Mouse (Mus musculus) embryonic facial prominence, embryonic 10.5 days (tissue): Measurements from ENCODE around the gene Cyp2w1. TPM values are rescaled to one million over a fixed set of nuclear protein-coding genes. Genes with fewer than 3 reads are reported as not detected.

Experiments used
- DNase-seq: peaks from one replicate; pipeline ENCODE4 v3.0.0-alpha.2; 2017; ENCODE audit warnings: low spot score
- H3K27ac ChIP-seq: fragments of 300-500 bp; sonication (generic); replicated peaks from 2 replicates; pipeline ENCODE4 v1.5.1; 2016; ENCODE audit warnings: mild to moderate bottlenecking
- H3K27me3 ChIP-seq: fragments of 300-500 bp; sonication (generic); replicated peaks from 2 replicates; pipeline ENCODE4 v1.6.1; 2016; ENCODE audit warnings: low read depth, mild to moderate bottlenecking; ENCODE audit not compliant: poor library complexity, severe bottlenecking
- H3K36me3 ChIP-seq: fragments of 300-500 bp; sonication (generic); replicated peaks from 2 replicates; pipeline ENCODE4 v1.6.1; 2016; ENCODE audit warnings: mild to moderate bottlenecking, moderate library complexity
- H3K4me1 ChIP-seq: fragments of 300-500 bp; sonication (generic); 2 replicates; pipeline ENCODE4 v1.6.1; 2016
- H3K4me3 ChIP-seq: fragments of 300-500 bp; sonication (generic); 2 replicates; pipeline ENCODE4 v1.5.1; 2016; ENCODE audit warnings: mild to moderate bottlenecking, moderate library complexity
- H3K9me3 ChIP-seq: fragments of 300-500 bp; sonication (generic); 2 replicates; pipeline ENCODE4 v1.6.1; 2016; ENCODE audit warnings: mild to moderate bottlenecking
- WGBS: fragments of 180-500 bp; shearing (Covaris S2); methylation state at CpG from one replicate; pipeline ENCODE4 v1.1.7; 2016; 5-methylcytosine and 5-hydroxymethylcytosine counted together
- polyA plus RNA-seq: library from polyadenylated mRNA; unstranded; fragments of >200 nt; fragmentation: Nextera tagmentation; extraction: Ambion mirVana; gene quantifications from 2 replicates; pipeline ENCODE4 v1.2.1, GENCODE M21; 2016

Cyp2w1 gene
- polyA plus RNA-seq, 1 experiment from 2014 or later, result not detected

DNA sequence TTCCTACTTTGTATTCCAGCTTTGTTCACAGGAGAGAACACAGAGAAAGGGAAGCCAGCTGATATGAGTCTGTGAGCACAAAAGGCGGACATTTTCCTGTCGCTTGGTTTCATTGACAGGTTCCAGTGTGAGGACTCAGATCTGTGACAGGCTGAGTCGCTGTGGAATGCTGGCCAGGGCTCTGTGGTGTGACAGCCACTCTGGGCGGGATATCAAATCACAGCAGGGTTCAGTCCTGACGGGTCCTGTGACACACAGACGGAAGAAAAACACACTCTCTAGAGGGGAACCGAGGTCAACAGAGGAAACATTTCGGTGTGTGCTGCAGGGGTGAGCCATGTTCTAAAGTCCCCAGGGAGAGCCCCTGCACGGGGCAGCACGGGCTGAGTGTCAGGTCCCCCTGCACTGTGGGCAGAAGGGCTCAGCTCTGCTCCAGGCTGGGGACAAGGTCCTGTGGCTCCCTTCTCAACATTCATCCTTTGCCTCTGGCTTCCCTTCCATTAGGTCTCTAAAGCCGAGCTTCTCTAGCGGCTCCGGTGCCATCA, 14.5 kb upstream of the Cyp2w1 start:
- peaks cover 84% of the 10 kb centered on the region for H3K36me3 ChIP-seq
- DNase-seq, result no peak
- WGBS, result 82% methylated on average over 13 of the region's 13 CpGs
- H3K9me3 ChIP-seq, result no peaks in the 10 kb centered on the region
- no peaks in the 10 kb centered on the region for H3K27me3 ChIP-seq
- no peaks in the 10 kb centered on the region for H3K4me1 ChIP-seq
- no peak overlapping the region for H3K4me3 ChIP-seq
- H3K27ac ChIP-seq, result no peak overlapping the region

DNA sequence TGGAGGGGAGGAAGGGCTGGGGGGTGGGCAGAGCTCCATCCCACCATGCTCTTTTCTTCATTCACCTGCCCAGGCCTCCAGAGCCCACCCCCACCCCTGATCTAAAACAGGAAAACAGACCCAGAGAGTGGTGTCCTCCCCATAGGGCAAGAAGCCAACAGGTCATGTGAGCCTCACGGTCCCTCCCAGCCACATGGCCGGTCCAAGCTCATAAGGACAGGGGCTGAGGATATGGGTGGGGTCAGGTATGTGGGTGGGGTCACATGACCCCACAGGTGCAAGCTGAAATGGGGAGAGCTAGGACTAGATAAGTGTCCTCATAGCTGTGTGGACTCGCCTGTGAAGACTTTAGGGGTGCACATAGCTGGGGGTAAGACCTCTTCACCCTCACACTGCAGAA, 14.0 kb upstream of the Cyp2w1 start:
- WGBS, result 93% methylated on average over 3 of the region's 3 CpGs
- H3K36me3 ChIP-seq, result peaks cover 85% of the 10 kb centered on the region

DNA sequence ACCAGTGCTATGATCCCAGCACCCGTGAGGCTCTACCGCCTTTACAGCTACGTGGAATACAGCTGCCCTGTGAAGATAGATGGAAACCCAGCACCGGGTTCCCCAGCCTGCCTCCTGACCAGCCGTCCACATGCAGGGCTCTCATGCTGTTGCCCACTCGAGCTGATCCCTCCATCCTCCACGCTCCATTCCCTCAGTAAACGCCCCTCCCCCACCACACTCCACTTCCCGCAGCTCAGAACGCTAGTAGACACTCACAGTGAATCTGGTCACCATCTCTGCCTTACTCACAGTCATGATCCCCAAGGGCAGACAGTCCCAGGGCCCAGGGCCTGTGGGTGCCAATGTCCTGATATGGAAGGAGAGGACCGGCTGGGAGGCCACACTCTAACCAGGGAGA, 13.5 kb upstream of the Cyp2w1 start:
- H3K9me3 ChIP-seq, result no peaks in the 10 kb centered on the region
- 88% methylated on average over 11 of the region's 11 CpGs for WGBS
- no peaks in the 10 kb centered on the region for H3K27me3 ChIP-seq
- peaks cover 7% of the 10 kb centered on the region for H3K4me1 ChIP-seq
- no peak overlapping the region for H3K4me3 ChIP-seq
- H3K36me3 ChIP-seq, result peaks cover 85% of the 10 kb centered on the region
- no peak for DNase-seq
- no peak overlapping the region for H3K27ac ChIP-seq

More for the DNA sequence above, 14.0 kb upstream of the Cyp2w1 start:
- no peak for DNase-seq
- no peak overlapping the region for H3K4me3 ChIP-seq
- no peak overlapping the region for H3K27ac ChIP-seq
- peaks cover 3% of the 10 kb centered on the region for H3K4me1 ChIP-seq
- H3K27me3 ChIP-seq, result no peaks in the 10 kb centered on the region
- H3K9me3 ChIP-seq, result no peaks in the 10 kb centered on the region

DNA sequence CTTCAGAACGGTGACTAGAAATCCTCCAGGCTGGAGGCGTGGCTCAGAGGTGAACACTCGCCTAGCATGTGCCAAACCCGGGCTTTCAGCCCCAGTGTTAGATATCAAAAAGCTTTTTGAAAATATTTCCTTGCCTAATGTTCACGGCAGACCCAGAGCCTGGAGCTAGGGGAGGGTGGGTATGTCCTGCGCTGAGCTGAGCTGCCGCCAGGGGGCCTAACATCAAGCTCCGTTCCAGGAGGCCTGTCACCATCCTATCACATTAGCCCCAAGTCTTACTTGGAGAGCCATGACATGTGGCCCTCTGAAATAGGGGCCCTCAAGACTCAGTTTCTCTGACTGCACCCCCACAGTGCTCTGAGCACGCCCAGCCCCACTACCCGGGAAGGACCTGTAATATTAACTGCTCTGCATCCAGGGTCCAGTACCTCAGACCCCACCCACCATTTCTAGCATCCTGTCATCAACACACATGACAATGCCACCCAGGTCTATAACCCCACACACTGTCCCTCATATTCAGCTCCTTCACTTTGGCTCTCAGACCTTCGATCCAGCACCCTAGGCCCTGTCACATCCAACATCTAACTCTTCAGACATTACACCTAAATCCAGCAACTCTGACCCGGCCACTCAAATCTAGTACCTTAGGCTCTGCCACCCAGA, 8.3 kb upstream of the Cyp2w1 start:
- H3K4me1 ChIP-seq, result peaks cover 27% of the 10 kb centered on the region
- H3K27ac ChIP-seq, result peak overlapping the region; percentile 93
- H3K27me3 ChIP-seq, result peaks cover 9% of the 10 kb centered on the region
- H3K36me3 ChIP-seq, result peaks cover 37% of the 10 kb centered on the region
- H3K9me3 ChIP-seq, result no peaks in the 10 kb centered on the region
- H3K4me3 ChIP-seq, result peak overlapping the region; percentile 87
- WGBS, result 6% methylated on average over 12 of the region's 12 CpGs
- DNase-seq, result peak; percentile 88

DNA sequence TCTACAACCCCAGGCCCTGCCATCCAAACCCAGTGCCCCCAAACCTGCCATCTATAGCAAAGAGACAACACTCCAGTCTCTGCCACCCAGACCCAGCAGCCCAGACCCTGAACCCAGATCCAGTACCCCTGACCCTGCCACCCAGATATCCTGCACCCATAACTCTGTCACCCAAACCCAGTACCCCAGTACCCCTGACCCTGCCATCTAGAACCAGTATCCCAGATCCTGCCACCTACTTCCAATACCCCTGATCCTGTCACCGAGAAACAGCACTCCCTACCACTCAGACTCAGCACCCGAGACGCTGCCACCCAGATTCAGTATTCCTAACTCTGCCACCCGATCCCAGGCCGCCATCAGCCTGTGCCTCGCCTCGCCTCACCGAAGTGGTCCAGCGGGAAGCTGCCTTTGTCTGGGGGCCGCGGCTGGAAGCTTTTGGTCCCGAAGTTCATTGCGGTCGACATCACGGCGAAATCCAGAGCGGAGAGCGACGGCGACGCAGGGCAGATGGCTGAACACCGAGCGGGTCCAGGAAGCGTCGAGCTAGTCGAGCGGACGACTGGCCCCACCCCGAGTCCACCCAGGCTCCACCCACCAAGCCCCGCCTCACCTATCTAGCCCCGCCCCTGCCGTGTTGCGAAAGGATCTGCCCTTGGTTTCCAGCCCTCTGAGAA, 7.6 kb upstream of the Cyp2w1 start:
- WGBS, result under 1% methylated on average over 33 of the region's 33 CpGs
- Histone ChIP-seq H3K9me3 (no peaks in the 10 kb centered on the region), H3K4me1 (peaks cover 30% of the 10 kb centered on the region), H3K27me3 (peaks cover 9% of the 10 kb centered on the region), H3K27ac (peak overlapping the region; percentile 93), H3K36me3 (peaks cover 30% of the 10 kb centered on the region), H3K4me3 (peak overlapping the region; percentile 87)
- DNase-seq, result peak; percentile 96

DNA sequence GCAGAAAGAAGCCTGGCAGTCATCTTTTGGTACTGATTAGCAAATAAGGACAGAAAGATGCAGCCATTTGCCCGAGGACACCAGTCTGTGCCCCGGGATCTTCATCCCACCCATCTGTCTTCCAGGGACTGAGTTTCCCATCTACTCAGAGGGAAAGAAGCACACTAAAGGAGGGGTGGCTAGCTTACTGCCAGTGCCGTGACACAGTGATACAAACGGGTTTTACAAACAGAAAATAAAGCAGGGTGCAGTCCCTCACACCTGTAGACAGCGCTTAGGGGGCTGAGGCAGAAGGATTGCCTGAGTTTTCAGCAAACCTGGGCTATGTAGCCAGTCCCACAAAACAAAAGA, 7.1 kb upstream of the Cyp2w1 start:
- Histone ChIP-seq H3K27ac (peak overlapping the region; percentile 93), H3K36me3 (peaks cover 25% of the 10 kb centered on the region)
- WGBS, result 13% methylated on average over 5 of the region's 5 CpGs

DNA sequence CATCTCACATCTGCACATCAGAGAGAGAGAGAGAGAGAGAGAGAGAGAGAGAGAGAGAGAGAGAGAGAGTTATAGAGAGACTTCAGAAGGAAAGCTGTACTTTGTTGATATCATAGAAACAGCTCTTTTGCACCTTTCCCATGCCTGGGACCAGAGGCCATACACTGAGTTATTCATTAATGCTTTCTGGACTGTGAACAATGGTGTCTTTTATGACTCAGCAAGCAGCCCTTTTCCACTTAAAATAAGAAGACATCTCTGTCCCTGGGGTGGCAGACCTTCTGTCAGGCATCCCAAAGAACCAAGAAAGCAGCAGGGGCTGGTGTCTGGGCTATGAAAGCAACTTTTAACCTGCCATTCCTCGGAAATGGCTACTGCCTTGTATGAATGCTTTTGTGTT, 5.2 kb upstream of the Cyp2w1 start:
- H3K27ac ChIP-seq, result no peak overlapping the region
- H3K4me3 ChIP-seq, result no peak overlapping the region
- H3K9me3 ChIP-seq, result no peaks in the 10 kb centered on the region
- peaks cover 22% of the 10 kb centered on the region for H3K27me3 ChIP-seq
- peaks cover 49% of the 10 kb centered on the region for H3K4me1 ChIP-seq
- H3K36me3 ChIP-seq, result peaks cover 8% of the 10 kb centered on the region
- WGBS, result 55% methylated on average over 1 of the region's 1 CpGs
- no peak for DNase-seq

More for the DNA sequence above, 7.1 kb upstream of the Cyp2w1 start:
- H3K4me1 ChIP-seq, result peaks cover 33% of the 10 kb centered on the region
- no peaks in the 10 kb centered on the region for H3K9me3 ChIP-seq
- no peak for DNase-seq
- peaks cover 9% of the 10 kb centered on the region for H3K27me3 ChIP-seq
- peak overlapping the region; percentile 87 for H3K4me3 ChIP-seq

DNA sequence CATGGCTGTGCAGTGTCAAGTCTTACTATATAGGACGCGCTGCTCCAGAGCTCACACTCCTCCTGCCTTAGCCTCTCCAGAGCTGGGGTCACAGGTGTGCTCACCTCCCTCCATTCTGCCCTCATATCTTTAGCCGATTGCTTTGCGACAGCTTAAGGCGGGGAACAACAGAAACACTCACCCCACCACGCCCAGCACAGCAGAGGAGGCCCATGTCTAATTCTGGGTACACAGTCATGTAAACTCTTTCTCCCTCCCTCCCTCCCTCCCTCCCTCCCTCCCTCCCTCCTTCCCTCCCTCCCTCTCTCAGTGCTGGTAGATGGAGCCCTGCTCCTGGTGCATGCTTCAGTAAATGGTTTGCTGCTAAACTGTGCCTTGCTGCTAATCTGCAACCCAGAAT, 2.7 kb upstream of the Cyp2w1 start:
- Histone ChIP-seq H3K9me3 (no peaks in the 10 kb centered on the region), H3K4me3 (no peak overlapping the region), H3K4me1 (peaks cover 39% of the 10 kb centered on the region), H3K36me3 (no peaks in the 10 kb centered on the region), H3K27me3 (peaks cover 26% of the 10 kb centered on the region), H3K27ac (no peak overlapping the region)
- 79% methylated on average over 6 of the region's 6 CpGs for WGBS
- no peak for DNase-seq

DNA sequence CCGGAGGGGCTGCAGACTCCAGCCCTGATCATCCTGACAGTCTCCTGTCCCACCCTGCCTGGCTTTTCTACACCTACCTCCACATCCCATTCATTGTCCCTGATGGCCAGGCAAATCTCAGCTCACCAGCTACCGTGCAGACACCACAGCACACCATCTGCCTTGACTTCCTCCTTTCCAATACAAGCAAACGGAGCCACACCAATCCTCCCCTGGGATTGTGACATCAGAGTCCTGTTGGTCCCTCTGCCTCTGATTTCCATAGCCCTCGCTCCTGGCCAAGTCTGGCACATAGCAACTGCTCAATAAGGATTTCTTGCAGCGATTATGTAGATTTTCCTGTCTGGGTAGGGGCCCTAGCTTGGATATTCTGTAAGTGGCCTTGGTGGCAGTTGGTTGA, 1.3 kb upstream of the Cyp2w1 start, which contains the start of gene Cox19:
Gene Cox19 (minus strand): TSS at position 285 of the 400 bp plus-strand sequence.
- Histone ChIP-seq H3K4me1 (peaks cover 39% of the 10 kb centered on the region), H3K27me3 (peaks cover 26% of the 10 kb centered on the region), H3K4me3 (no peak within 1 kb of the TSS), H3K36me3 (no peaks in the 10 kb centered on the region), H3K27ac (0 out of 2 replicates have a peak within 1 kb of the TSS, but pooled peaks have one; percentile 57), H3K9me3 (no peaks in the 10 kb centered on the region)
- 57% methylated on average over 5 of the region's 5 CpGs for WGBS
- DNase-seq, result no peak

DNA sequence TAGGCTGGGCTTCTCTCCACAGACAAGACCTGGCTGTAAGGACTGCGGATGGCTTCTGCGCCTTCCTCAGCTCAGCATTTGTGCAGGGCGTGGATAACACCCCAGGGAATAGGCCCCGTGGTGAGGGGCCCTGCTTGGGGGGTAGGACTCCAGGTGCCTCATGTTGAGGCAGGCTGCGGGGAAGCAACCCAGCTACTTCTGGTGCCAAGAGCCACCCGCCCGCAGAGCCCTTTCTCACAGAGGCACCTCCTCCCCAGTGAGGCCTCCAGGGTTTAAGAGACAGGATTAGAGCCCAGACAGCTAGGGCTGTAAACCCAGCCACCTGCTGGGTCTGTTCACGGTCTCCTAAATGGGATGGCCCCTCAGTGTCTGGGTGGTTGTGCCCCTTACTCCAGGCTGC, 789 bp upstream of the Cyp2w1 start:
- H3K9me3 ChIP-seq, result no peaks in the 10 kb centered on the region
- 0 out of 2 replicates have a peak overlapping the region, but pooled peaks have one; percentile 7 for H3K27ac ChIP-seq
- H3K36me3 ChIP-seq, result no peaks in the 10 kb centered on the region
- H3K4me3 ChIP-seq, result no peak overlapping the region
- 31% methylated on average over 8 of the region's 8 CpGs for WGBS
- H3K27me3 ChIP-seq, result peaks cover 21% of the 10 kb centered on the region
- DNase-seq, result no peak
- H3K4me1 ChIP-seq, result peaks cover 37% of the 10 kb centered on the region

DNA sequence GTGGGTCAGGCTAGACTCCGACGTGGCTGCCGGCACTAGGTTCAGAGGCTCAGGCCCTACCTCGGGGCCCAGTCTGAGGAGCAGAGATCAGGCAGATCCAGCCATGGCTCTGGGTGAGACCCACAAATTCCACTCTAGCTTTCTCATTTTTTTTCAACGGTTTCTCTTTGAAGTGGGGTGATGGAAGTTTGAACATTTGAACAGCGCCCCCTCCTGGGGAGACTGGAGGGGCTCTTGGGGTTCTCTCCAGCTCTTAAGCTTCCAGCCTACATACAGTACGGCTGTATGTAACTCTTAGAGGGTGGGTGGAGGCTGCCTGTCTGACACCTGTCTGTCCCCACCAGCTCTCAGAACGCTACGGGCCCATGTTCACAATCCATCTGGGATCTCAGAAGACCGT, 1.1 kb downstream of the Cyp2w1 start:
- Histone ChIP-seq H3K27ac (no peak overlapping the region), H3K4me3 (no peak overlapping the region), H3K36me3 (no peaks in the 10 kb centered on the region), H3K4me1 (peaks cover 32% of the 10 kb centered on the region), H3K9me3 (no peaks in the 10 kb centered on the region), H3K27me3 (peaks cover 17% of the 10 kb centered on the region)
- DNase-seq, result peak; percentile 57
- WGBS, result 62% methylated on average over 10 of the region's 10 CpGs

DNA sequence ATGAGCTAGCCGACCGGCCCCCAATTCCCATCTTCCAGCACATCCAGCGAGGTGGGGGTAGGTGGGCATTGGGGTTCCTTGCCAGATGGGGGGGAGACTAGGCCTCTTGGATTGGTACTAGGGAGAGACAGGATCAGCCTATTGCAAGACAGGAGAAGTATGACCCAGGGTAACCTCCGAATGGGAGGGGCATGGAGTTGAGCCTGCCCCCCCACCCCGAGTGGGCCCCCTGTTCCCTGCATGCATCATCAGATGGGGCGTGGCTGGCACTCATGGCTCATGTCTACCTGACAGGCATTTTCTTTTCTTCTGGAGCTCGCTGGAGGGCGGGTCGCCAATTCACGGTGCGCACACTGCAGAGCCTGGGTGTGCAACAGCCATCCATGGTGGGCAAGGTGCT, 1.5 kb downstream of the Cyp2w1 start:
- no peak for DNase-seq
- 88% methylated on average over 11 of the region's 11 CpGs for WGBS

More for the DNA sequence above, 1.5 kb downstream of the Cyp2w1 start:
- Histone ChIP-seq H3K9me3 (no peaks in the 10 kb centered on the region), H3K4me3 (no peak overlapping the region), H3K4me1 (peaks cover 32% of the 10 kb centered on the region), H3K36me3 (no peaks in the 10 kb centered on the region), H3K27ac (no peak overlapping the region), H3K27me3 (peaks cover 17% of the 10 kb centered on the region)
